Mouse (Mus musculus) layer of hippocampus, postnatal 10 days (tissue): ENCODE results near the gene Ube2o. TPM values are rescaled to one million over a fixed set of nuclear protein-coding genes. Genes with fewer than 3 reads are reported as not detected.
A peak's percentile ranks its signal among the peaks of the same experiment; 100 is the strongest.

Experiments
- DNase-seq, 2 experiments: peaks; one replicate each; pipeline ENCODE4 v3.0.0; 2021; ENCODE audit warnings: low spot score in 2 of 2
- total RNA-seq, 2 experiments: library from RNA; stranded (reverse); gene quantifications; 2 replicates each; pipeline ENCODE4 v1.2.3; 2021

Ube2o gene
- total RNA-seq, 2 experiments from 2014 or later = 115 to 118 TPM

GRCm38 (mm10) chr11:116547296-116548060 lies 33.8 kb downstream of the Ube2o start:
- DNase-seq = no peak

DNA sequence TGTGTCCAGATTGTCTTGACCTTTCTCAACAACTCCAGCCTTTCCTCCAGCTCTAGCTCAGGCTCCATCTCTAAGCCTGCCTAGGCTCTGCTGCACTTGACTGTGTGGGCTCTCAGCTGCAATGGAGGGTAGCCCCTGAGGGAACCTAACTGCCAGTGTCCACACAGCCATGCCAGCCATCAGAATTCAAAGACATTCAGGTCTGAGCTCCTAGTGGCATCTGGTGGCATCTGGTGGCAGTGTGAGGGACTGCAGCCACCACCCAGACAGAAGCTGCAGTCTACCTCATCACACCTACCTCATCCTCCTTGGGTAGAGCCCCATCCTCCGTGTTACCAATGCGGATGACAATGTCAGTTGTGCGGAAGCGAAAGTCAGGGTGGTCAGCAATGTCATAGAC lies 38.1 kb downstream of the Ube2o start:
- peak in 1 of 2 experiments; percentile 63 for DNase-seq

GRCm38 (mm10) chr11:116541183-116541582 lies 40.1 kb downstream of the Ube2o start:
- DNase-seq = no peak

DNA sequence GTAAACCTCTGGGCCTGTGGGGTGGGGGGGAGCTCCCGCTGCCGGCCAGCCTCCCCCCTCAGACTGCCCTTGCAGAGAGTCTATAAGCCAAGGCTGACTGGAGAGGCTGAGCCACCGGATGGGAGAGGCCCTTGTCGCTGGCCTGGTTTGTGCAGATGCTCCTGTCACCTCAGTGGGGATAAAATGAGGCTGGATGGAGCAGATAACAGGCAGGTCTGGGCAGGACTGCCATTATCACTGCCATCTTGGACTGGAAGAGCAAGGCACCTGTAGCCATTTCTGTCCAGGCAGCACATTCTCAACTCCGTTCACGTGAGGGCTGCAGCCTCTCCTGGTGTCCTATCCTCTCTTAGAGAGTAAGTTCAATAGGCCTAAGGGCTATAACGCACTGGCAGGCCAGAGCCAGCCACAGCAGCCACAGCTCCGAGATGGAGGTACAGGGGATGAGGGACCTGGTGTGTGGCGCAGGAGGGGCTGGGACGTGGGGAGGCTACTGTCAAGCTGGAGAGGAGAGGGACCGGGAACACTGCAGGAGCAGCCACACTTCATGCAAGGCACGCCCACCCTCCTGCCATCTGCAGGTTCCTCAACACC lies 43.0 kb downstream of the Ube2o start:
- DNase-seq = no peak

DNA sequence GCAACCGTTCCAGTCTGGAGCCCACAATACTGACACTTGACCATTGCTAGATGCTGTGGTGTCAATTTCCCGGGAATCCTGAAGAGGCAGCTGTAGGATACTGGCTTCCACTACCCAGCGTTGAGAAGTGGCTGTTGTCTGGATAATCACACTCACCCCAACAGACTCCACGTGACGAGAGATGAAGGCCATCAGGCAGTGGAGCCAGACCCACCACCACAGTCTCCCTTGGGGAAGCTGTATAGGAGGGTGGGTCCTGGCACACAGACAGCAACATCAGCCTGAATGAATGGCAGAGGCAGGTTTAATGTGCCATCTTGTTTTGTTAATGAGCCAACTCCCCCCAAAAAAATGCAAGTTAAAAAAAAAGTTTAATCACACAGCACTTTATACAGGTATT lies 43.9 kb downstream of the Ube2o start:
- DNase-seq = no peak

GRCm38 (mm10) chr11:116536685-116537084 lies 44.6 kb downstream of the Ube2o start:
- no peak for DNase-seq

DNA sequence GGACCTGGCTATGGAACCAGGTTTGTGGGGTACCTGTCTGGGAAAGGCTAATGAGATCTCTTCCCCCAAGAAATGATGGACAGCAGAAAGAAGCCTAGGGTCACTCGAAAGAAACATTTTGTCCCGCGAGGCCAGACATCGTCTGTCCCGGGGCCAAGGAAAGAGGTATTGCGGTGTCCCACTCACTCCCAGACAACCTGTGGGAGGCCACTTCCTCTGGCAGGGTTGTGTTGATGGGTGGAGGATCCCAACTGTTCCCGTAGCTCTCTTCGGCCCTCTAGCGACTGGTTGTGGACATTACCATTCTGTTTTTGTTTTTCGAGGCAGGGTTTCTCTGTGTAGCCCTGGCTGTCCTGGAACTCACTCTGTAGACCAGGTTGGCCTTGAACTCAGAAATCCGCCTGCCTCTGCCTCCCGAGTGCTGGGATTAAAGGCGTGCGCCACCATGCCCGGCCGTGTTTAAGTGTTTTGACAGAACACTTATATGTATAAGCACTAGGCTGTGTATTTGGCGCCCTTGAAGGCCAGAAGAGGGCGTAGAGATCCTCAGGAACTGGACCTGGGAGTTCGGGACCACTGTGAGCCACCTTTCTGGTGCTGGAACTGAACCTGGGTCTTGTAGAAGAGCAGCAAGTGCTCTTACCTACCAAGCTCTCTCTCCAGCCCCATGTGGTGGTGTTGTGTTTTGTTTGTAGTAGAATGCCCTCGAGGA lies 46.9 kb downstream of the Ube2o start:
- DNase-seq = peak; percentile 75 to 80

- DNase-seq = peak in 1 of 2 experiments; percentile 35
Measured at GRCm38 (mm10) chr11:116533341-116534153, 47.7 kb downstream of the Ube2o start.

- peak in 1 of 2 experiments; percentile 56 for DNase-seq
Measured at GRCm38 (mm10) chr11:116532810-116533338, 48.4 kb downstream of the Ube2o start.

DNA sequence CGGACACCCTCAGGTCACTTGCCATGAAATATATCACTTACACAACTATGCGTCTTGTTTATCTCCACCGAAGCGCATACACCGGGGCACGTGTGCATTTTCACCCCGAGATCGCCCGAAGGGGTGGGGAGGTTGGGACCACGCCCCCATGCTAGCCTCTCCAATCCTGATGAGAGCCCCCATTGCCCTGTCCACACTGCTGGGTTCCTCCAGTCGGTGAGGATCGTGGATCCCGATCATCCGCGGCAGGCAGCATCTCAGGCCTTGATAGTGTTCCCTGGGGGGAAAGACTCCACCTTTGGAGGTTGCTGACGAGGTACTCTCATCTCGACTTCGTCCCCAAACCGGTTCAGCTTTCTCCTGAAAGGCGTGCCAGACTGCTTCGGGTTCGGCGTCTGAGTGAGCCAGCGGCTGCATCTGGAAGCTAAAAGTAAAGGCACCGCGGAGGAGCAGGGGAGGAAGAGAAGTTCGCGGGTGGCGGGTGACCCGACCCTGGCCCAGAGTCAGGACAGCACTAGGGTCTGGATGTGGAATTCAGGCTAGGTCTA lies 48.9 kb downstream of the Ube2o start:
- DNase-seq = no peak

- DNase-seq = no peak
Measured at GRCm38 (mm10) chr11:116531371-116532191, 49.7 kb downstream of the Ube2o start.

- DNase-seq = no peak
Measured at GRCm38 (mm10) chr11:116530187-116531147, 50.8 kb downstream of the Ube2o start, which contains the start of gene Sphk1. Gene Sphk1, plus strand, starts transcription at chr11:116530925.

DNA sequence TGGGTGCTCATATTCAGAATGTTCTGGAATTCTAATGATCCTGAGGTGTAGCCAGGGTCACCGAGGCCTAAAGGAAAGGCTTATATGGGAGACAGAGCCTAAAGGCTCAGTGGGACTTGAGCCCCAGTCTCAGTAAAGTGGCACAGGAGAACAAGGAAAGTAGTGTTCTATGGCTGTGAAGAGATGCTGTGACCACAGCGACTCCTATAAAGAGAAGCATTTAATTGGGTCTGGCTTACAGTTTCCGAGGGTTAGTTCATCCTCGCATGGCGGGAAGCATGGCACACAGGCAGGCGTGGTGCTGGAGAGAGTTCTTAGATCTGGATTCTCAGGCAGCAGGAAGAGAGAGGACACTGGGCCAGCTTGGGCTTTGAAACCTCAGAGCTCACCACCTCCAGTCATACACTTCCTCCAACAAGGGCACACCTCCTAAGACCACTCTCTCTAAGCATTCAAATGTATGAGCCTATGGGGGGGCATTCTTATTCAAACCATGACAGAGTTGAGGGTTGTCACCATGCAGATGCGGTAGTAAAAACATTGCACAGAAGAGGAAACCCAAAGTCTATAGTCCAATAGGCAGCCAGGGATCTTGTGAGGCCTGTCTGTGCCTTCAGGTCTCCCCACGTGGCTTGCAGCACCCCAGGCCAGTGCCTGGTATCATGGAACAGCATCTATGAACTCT lies 52.5 kb downstream of the Ube2o start:
- no peak for DNase-seq

DNA sequence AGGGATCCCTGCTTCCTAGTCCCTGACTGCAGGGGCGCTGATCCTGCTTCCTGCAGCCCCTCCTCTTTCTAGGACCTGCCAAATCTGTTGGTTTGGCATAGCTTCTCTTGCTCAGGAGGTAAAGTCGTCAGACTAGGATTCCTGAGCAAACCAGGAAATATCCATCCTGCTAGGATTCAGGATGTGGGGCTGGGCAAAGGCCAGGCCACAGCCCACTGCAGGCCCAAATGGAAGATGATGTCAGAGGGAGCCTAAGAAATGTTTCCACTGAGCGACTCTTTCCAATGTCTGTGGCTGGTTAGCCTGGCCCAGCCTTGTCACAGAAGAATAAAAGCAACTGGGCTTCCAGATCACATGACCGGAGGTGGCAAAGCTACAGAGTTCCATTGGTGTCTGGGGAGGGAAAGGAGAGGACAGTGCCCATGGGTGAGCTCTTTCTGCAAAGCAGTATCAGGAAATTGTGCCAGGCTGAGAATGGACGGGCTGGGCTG lies 57.5 kb downstream of the Ube2o start:
- DNase-seq = no peak

- DNase-seq = no peak
Measured at GRCm38 (mm10) chr11:116522886-116523698, 58.2 kb downstream of the Ube2o start.

DNA sequence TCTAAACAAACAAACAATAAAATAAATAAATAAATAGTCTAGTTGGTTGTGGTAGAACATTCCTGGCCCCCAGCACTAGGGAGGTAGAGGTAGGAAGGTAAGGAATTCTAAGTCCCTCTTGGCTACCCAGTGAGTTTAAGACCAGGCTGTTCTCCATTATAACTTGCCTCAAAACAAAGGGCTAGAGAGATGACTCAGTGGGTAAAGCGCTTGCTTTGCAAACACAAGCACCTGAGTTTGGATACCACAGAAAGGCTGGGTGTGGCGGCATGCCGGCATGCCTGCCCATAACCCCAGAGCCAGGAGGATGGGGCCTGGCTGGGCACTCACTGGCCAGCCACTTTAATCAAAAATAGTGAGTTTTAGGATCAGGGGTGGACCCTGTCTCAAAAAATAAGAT lies 59.2 kb downstream of the Ube2o start:
- DNase-seq = no peak

DNA sequence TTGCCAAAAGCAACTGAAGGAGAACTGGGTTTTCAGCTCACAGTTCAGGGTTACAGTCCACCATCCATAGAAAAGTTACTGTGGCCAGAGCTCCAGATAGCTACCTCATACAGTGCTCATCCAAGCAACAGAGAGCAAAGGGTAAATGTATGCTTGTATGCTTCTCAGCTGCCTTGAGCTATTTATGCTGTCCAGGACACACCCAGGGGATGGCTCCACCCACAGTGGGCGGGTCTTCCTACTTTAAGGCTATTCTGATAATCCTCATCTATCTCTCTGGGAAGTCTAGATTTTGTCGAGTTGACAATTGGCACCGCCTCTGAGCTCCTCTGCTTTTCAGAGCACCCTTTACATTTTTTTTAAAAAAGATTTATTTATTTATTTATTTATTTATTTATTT lies 60.1 kb downstream of the Ube2o start:
- no peak for DNase-seq
